Mouse (Mus musculus) urinary bladder, postnatal 10 days (tissue): Measurements from ENCODE around the gene Otub1.

Experiments
- DNase-seq: peaks from one replicate; pipeline ENCODE4 v3.0.0; 2022; ENCODE audit warnings: low spot score

Gene Otub1

DNA sequence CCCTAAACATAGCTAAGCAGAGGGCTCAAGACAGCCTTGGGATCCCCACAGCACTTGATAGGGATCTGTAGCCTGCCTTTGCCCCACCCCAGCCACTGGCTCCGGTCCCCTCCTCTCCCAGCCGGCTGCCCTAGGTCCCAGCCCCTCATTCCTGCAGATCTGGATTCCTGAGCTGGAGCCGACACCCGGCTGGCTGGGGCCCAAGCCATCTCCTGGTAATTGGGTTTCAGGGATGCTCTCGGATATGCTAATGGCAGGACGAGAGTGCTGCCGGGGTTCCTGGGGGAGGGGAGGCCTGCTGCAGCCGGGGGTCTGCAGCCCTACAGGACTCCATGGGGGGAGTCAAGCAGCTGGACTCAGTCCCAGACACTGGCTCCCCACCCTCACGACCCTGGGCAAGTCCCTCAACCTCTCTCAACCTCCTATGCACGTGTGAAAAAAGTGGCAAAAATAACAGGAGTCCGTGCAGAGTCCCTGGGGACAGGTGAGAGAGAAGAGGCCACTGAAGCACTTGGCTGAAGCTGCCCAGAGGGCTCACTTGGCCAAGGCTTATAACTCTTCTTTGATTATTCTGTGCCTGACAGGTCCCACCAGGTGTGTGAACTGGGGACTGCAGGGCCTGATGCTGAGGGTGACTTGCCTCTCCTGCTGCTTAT, 29.9 kb downstream of the Otub1 start:
- no peak for DNase-seq

DNA sequence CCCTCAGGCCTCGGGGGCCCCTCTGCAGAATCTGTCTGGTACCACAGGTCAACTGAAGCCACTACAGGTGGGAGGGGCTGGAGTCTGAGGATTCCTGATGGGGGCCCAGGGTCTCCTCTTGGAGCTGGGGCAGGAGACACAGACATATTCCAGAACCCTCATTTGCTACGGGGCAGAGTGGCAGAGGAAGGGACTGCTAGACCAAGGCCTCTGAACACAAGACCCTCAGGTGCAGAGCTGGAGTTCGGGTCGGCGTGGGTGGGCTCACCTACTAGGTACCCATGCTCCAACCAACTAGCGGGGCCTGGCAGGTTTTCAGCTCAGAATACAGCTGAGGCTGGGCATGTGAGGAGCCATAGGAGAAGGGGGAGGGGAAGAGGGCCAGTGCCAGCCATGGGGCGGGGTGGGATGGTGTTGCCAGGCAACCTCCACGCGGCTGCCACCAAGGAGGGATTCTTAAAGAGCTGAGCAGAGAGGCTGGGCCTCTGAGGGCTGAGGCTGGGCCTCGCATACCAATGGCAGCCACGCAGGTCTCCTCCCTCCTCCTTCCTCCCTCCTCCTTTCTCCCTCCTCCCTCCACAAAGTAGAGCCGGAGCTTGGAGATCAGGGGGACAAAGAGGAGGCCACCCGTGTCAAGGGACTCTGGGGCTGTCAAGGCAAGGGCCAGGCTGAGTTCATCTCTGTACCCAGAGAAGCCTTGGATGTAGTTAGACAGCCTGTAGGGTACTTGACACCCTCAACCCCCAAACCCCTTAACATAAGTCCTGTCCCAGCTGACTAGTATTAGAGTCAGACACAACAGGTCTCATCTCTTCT, 33.9 kb downstream of the Otub1 start:
- no peak for DNase-seq

- DNase-seq, result no peak
Observed at GRCm38 (mm10) chr19:7171447-7171846, 34.7 kb downstream of the Otub1 start.

DNA sequence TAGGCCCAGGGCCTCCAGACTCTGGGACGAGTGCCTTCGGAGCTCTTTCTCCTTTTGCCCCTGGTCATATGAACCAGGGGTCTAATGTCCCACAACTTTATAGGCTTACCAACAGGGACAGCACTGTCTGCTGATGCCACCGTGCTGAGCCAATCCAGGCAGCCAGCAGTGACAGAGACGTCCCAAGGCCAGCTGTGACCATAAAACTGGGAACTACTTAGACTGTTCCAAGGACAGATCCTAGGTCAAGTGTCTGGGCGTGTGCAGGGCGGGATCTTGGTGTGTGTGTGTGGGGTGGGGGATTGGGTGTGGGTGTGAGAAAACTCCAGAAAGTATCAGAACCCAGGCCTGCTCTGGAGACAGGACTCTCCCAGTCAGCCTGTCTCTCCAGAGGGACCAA, 35.2 kb downstream of the Otub1 start:
- no peak for DNase-seq

- DNase-seq, result no peak
Observed at GRCm38 (mm10) chr19:7168423-7168822, 37.7 kb downstream of the Otub1 start.

GRCm38 (mm10) chr19:7166767-7167166, 39.3 kb downstream of the Otub1 start:
- DNase-seq, result no peak

DNA sequence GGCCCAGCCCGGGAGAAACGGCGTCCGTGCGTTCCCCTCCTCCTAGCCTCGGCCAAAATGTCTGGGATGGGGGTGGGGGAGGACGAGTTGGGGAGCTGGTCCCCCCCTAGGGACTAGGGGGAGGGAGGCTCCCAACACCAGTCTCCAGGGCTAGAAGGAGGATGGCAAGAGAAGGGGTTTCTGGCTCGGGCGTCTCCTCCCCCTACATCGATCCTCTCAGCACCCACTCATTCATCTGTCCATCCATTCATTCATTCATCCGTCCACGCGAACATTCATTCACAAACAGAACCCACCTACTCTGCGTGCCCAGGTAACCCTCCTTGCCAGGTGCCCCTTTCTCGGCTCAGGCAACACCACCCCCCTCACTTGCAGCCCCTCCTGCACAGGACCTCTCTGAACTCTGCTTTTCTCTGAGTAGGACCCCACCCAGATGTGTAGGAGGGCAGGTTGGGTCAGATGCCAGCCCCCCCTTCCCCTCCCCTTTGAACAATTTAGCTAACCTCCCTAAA, 39.9 kb downstream of the Otub1 start:
- DNase-seq, result no peak

DNA sequence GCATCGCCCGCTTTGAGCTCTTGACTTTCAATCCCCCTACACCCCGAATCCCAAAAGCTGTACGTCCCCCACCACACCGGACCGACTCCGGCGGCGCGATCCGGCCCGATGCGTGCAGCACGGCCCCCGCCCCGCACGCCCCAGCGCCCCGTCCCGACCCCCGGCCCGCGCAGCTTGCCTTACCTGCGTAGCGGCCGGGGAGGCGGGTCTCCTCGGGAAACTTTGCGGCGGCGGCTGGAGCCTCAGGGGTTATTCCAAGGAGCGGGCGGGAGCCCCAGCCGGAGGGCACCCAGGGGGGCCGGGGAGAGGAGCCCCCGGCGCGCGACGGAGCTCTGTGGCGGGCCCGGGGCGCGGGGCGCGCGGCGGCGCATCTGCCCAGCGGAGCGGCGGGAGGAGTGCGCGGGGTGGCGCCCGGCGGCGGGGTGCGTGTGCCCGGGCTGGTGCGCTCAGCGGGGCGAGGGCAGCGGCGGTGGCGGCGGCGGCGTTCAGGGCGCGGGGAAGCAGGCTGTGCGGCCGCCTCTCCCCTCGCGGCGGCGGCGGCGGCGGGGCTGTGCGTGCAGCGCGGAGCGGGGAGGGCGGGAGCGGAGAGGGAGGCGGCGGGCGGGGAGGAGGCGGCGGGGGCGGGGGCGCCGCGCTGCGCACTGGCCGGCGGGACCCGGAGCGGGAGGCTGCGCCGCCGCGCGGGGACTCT, 40.5 kb downstream of the Otub1 start:
- no peak for DNase-seq

DNA sequence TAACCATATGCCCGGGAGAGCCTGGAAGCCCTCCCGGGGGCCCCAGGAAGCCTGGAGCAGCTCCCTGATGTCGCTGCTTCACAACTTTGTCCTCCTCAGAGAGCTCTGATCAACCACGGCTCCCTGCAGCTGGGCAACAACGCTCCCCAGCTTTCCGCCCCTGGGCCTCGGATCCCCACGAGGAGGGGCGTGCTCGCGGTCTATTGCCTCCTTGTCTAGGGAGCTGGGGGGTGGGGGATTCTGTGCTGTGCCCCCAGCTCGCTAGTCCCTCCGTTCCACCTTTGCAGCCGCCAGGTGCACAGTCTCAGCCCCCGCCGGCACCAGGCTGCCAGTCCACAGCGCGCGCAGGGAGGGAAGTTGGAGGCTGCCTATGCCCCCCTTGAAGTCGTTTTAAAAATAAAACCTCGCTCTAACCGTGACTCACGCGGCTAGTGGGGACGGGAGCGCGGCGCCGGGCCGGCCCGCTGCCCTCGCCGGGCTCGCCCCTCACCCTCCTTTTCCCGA, 41.2 kb downstream of the Otub1 start:
- no peak for DNase-seq

DNA sequence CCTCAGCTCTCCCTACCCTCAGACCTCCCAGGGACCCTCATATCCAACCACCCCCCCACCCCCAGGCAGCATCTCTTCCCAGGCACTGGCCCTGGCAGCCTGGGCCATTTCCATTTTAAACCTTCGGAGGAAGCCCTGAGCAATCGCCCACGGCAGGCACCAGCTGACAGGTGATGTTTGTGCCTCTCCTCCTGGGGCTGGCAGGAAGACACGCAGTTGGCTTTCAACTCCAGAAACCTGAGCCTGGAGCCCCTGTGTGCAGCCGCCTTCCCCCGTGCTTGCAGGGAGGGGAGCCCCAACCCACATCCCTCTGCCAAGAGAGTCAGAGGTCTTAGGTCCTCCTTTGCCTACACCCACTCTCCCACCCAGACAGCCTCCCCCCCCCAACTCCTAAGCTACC, 41.9 kb downstream of the Otub1 start:
- DNase-seq, result no peak

GRCm38 (mm10) chr19:7161064-7161463, 45.1 kb downstream of the Otub1 start:
- no peak for DNase-seq

DNA sequence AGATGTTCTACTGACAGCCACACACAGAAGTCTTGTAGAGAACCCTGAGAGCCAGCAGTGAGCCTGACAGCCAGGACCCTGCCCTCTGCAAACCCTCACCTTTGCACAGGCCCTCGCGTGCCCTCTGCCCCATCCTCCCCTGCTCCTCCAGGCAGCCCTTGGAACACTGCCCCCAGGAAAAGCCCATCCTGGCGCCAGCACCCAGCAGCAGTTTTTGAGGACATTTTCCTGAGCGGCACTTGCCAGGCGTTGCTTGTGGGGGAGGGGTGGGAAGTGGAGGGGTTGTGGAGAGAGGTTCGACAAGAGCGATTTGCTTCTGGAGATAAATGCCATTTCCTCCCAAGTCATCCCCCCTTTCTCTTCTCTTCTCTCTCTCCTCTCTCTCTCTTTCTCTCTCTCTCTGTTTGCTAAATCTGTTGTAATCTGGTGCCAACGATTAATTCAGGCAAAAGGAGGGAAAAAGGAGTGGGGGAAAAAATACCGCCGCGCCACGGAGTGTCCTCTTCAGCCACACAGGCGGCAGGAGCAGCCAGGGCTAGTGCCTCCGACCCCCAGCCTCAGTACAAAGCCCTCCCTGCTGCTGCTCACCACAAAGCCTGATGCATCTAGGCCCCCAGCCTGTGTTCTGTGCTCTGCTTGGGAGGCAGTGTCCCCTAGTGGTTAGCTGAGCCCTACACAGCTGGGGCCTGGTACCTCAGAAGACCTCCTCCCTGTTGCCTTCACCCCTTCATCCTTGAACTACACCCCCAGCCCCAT, 45.8 kb downstream of the Otub1 start:
- DNase-seq, result no peak

DNA sequence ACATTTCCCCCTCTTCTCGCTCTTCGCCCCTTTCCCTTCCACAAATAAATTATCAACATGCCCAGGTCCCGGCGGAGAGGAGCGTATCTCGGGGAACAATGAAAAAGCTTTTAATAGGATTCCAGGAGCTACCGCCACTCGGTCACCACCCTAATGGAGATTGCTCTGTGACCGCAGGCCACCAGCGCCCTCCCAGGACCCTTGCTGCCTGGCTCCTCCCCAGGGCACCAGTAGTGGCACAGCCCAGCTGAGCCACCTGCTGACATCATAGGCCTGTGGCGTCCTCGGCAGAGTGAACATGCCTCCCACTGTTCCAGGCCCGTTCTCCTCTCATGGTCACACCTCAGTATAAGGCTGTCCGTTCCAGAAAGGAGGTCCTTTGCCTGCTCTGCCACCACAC, 48.4 kb downstream of the Otub1 start:
- DNase-seq, result no peak

- DNase-seq, result no peak
Observed at GRCm38 (mm10) chr19:7155196-7155595, 50.9 kb downstream of the Otub1 start.

GRCm38 (mm10) chr19:7153232-7153631, 52.9 kb downstream of the Otub1 start:
- no peak for DNase-seq

DNA sequence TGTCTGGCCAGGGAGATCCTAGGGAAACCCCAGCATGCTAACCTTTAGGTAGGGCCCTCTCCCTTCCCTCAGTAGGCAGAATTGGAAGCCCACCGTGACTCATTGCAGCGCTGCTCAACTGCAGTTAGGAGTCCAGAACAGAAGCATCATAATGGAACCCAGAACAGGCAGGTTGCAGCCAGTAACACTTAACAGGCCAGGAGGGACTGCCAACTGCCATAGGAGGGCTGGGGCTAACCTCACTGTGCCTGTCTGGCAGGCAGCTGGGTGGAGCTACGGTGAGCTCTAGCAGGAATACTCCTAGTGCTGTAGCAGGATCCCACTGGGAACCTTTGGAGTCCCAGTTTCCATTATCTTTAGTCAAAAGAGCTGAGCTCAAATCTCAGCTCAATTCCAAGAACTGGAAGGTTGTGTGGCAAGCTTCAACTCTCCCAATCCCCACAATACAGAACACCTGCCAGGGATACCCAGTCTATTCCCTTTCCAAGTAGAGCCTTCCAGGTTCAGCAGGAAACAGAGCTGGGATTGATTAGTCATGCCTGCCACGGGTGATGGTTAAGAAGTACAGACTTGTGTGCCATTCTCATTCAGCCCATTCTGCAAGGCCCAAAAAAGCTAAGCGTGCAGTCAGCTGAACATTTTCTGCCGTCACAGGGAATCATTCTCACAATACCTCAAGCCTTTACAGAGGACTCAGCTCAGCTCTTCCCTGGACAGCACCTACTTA, 54.0 kb downstream of the Otub1 start:
- no peak for DNase-seq

DNA sequence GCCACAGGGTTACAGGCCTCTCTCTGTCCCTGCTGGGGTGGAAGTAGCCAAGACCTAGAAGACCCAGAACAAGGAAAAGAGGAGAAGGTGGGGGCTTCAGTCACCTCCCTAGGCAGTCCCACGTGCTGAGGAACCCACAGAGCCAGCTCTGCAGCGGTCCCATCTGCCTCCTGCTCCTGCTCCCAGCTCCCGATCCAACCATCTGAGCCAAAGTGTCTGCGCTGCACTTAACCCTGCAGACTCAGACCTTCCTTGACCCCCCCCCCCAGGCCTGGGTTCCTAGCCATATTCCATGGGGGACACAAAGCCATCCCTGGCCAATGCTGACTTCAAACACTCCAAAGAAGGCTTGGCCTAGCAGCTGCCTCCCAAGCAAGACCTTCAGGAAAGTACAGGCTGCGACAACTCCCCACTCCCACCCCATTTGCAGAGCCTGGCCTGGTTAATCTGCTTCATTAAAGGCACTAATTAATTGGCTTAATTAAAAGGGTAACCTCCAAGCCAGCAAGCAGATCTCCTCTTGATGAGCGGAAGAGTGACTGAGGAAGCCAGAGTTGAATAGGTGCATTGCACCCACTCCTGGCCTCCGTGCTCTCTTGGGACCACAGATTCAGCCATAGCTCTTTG, 54.7 kb downstream of the Otub1 start:
- no peak for DNase-seq

DNA sequence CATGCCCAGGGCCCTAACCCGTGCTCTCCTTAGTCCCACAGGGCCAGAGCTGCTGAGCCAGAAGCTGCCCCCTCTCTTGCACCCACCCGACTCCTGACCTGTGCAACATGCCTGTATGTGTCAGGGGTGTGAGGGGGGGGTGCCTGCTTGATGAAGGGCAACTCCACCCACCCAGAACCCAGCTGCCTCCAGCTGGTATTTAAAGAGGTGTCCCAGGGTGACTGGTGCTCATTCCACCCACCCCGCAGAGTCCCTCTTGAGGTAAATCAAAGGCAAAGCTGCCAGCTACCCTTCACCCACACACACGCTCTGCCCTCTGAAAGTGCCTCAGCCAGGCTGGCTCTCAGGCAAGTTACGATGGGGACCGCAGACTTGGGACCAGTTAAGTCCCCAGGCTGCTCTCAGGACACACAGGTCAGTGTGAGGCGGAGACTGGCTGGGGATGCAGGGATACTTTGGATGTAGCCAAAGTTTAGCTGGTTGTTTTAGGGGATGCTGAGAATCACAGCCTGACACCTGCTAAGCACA, 56.9 kb downstream of the Otub1 start:
- no peak for DNase-seq

DNA sequence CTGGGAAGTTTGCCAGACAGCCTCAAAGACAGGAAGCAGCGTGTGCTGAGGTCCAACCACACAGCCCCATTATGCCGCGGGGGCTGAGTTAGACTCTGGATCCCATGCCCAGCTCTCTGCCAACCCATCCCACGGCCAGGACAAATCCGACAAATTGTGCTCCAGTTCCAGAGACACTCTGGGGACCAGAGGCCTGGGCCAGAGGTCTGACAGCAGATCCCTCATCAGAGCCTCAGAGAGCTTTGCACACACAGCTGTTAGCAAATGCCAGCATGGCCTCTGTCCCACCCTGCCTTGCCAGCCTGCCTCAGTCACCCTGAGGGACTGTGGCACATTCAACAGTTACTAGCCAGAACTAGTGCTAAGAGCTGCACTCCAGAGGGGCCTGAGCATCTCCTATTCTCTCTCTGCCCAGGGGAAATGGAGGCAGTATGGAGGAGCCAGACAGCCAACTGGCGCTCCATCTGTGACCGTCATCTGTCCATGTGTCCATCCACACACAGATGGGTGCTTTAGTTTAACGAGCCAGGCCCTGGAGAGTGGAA, 57.5 kb downstream of the Otub1 start:
- no peak for DNase-seq
